Comparison of ENCODE assay signal across 7 mouse cellular contexts in genomic region chr6:28135001-28135401, GRCm38 (mm10). TPM values are rescaled to one million over a fixed set of nuclear protein-coding genes. Genes with fewer than 3 reads are reported as not detected.
DNase-seq lines count a peak whose midpoint lies in the region; ATAC-seq lines count a peak whose summit lies in the region.

Gene Grm8 (minus strand): TSS chr6:28135178.

- under 1% methylated on average over 42 of the region's 42 CpGs for WGBS in heart, embryonic 12.5 days
- WGBS in midbrain, embryonic 10.5 days: 0% methylated on average over 42 of the region's 42 CpGs

- ATAC-seq in heart, embryonic 12.5 days (ENCODE audit: insufficient number of reproducible peaks, low FRiP score): no peak

- peak within 1 kb of the TSS; percentile 52 for H3K9ac ChIP-seq in heart, embryonic 12.5 days

- no peaks in the 10 kb centered on the region for H3K9me3 ChIP-seq in heart, embryonic 12.5 days (replicated peaks)
- H3K9me3 ChIP-seq in midbrain, embryonic 10.5 days (replicated peaks): no peaks in the 10 kb centered on the region

- H3K4me3 ChIP-seq in heart, embryonic 12.5 days: peak within 1 kb of the TSS; percentile 65
- peak within 1 kb of the TSS; percentile 67 for H3K4me3 ChIP-seq in midbrain, embryonic 10.5 days

- peaks cover 21% of the 10 kb centered on the region for H3K4me1 ChIP-seq in heart, embryonic 12.5 days (replicated peaks)
- peaks cover 41% of the 10 kb centered on the region for H3K4me1 ChIP-seq in midbrain, embryonic 10.5 days

- H3K27me3 ChIP-seq in heart, embryonic 12.5 days (replicated peaks): peaks cover 61% of the 10 kb centered on the region
- peaks cover 61% of the 10 kb centered on the region for H3K27me3 ChIP-seq in midbrain, embryonic 10.5 days (ENCODE audit: low read depth, poor library complexity, severe bottlenecking)

- peak within 1 kb of the TSS; percentile 98 for H3K4me2 ChIP-seq in heart, embryonic 12.5 days

- H3K27ac ChIP-seq in heart, embryonic 12.5 days (ENCODE audit: poor library complexity, severe bottlenecking): no peak within 1 kb of the TSS
- H3K27ac ChIP-seq in midbrain, embryonic 10.5 days (replicated peaks): peak within 1 kb of the TSS; percentile 81

- peak; percentile 6 for DNase-seq in thymus, postnatal 14 days
- DNase-seq in thymus, adult 18-20 months: no peak
- DNase-seq in cerebellum, postnatal 25 days: peak; percentile 30 to 41
- peak; percentile 12 to 13 for DNase-seq in layer of hippocampus, postnatal 36 days
- DNase-seq in midbrain, embryonic 10.5 days (ENCODE audit: low spot score): peak; percentile 72
- DNase-seq in testis, postnatal 10 days (ENCODE audit: low spot score): peak; percentile 49

- no peaks in the 10 kb centered on the region for H3K36me3 ChIP-seq in heart, embryonic 12.5 days
- no peaks in the 10 kb centered on the region for H3K36me3 ChIP-seq in midbrain, embryonic 10.5 days

RNA-seq across cellular contexts. Expression of gene Grm8, which starts in this region (rescaled TPM):
- 0.17 and 0.73 TPM in 2 replicates for polyA plus RNA-seq in heart, embryonic 12.5 days (2016; fragmentation: Nextera tagmentation; extraction: Ambion mirVana)
- 1 to 10 TPM; 7.6 to 8.5 TPM for total RNA-seq in layer of hippocampus, postnatal 36 days (2021)
- 0.93 and 1.7 TPM in 2 replicates for polyA plus RNA-seq in midbrain, embryonic 10.5 days (2016; fragmentation: Nextera tagmentation; extraction: Ambion mirVana)

Comparison
In these comparisons a context has a peak if more than half of its experiments do, and no peak if none do; other contexts are left out.
1. DNase-seq: peak in thymus, postnatal 14 days (single experiment), cerebellum, postnatal 25 days (2 of 2), layer of hippocampus, postnatal 36 days (2 of 2), midbrain, embryonic 10.5 days (single experiment) and testis, postnatal 10 days (single experiment); none in thymus, adult 18-20 months (0 of 2).